Mouse (Mus musculus) CH12.LX (cell line): Measurements from ENCODE around the gene Casp9. TPM values are rescaled to one million over a fixed set of nuclear protein-coding genes. Genes with fewer than 3 reads are reported as not detected.

ENCODE experiments used
- DNase-seq: peaks from one replicate; pipeline ENCODE4 v3.0.0-alpha.2; 2013; ENCODE audit errors: extremely low read depth
- H3K27ac ChIP-seq: 2 replicates; pipeline ENCODE4 v1.5.1; 2012; ENCODE audit warnings: low read depth, mild to moderate bottlenecking, control low read depth, moderate library complexity; ENCODE audit not compliant: insufficient read depth
- H3K27me3 ChIP-seq: replicated peaks from 2 replicates; pipeline ENCODE3; 2012; ENCODE audit warnings: inconsistent platforms
- H3K36me3 ChIP-seq, 2 experiments: replicated peaks in 1 of 2; 2 replicates each; pipeline versions ENCODE3 to v1.6.1; 2012; ENCODE audit warnings: inconsistent platforms in 1 of 2, low read length in 1 of 2, mild to moderate bottlenecking in 1 of 2, mixed read lengths in 1 of 2, moderate library complexity in 1 of 2; ENCODE audit not compliant: control insufficient read depth in 1 of 2, insufficient read depth in 1 of 2
- H3K4me1 ChIP-seq, 2 experiments: 2 replicates each; pipeline ENCODE4 v1.6.1; 2012; ENCODE audit warnings: inconsistent platforms in 1 of 2, moderate library complexity in 1 of 2; ENCODE audit not compliant: insufficient read depth in 2 of 2, control insufficient read depth in 1 of 2
- H3K4me2 ChIP-seq: 2 replicates; pipeline ENCODE4 v1.6.1; 2012; ENCODE audit warnings: low read depth, mild to moderate bottlenecking, control low read depth; ENCODE audit not compliant: poor library complexity, insufficient read depth, severe bottlenecking
- H3K4me3 ChIP-seq, 3 experiments: fragments of 150-350 bp in 1 of 3; sonication (generic) in 1 of 3; replicated peaks in 1 of 3; 2 replicates each; pipeline versions ENCODE3 to v1.5.1; 2011 to 2012; ENCODE audit warnings: low read depth in 2 of 3, low read length in 2 of 3, mild to moderate bottlenecking in 2 of 3, moderate library complexity in 2 of 3, control low read depth in 1 of 3, improper control_type of control experiment in 1 of 3, inconsistent platforms in 1 of 3, mixed read lengths in 1 of 3; ENCODE audit not compliant: poor library complexity in 1 of 3
- H3K79me2 ChIP-seq: replicated peaks from 2 replicates; pipeline ENCODE4 v1.6.1; 2012; ENCODE audit warnings: mild to moderate bottlenecking, moderate library complexity; ENCODE audit not compliant: control insufficient read depth, poor library complexity, insufficient read depth, severe bottlenecking; ENCODE audit errors: extremely low read depth
- H3K9ac ChIP-seq: 2 replicates; pipeline ENCODE4 v1.6.1; 2012; ENCODE audit warnings: low read depth, mild to moderate bottlenecking, control low read depth, moderate library complexity; ENCODE audit not compliant: insufficient read depth
- H3K9me3 ChIP-seq: replicated peaks from 2 replicates; pipeline ENCODE3; 2012; ENCODE audit warnings: low read length, inconsistent platforms, mixed read lengths
- BHLHE40 ChIP-seq: IDR thresholded peaks from 2 replicates; pipeline ENCODE4 v1.6.1; 2011; ENCODE audit warnings: mild to moderate bottlenecking, low read depth, low read length, improper control_type of control experiment
- CHD1 ChIP-seq: IDR thresholded peaks from 2 replicates; pipeline ENCODE4 v1.6.1; 2012; ENCODE audit warnings: low read depth, low read length, improper control_type of control experiment, inconsistent platforms
- CTCF ChIP-seq, 2 experiments: IDR thresholded peaks in 1 of 2; conservative IDR thresholded peaks in 1 of 2; 2 replicates each; pipeline ENCODE4 v1.5.1; 2011 to 2012; ENCODE audit warnings: low read depth in 2 of 2, low read length in 2 of 2, improper control_type of control experiment in 1 of 2, inconsistent platforms in 1 of 2, mild to moderate bottlenecking in 1 of 2, moderate library complexity in 1 of 2
- ETS1 ChIP-seq: conservative IDR thresholded peaks from 2 replicates; pipeline ENCODE4 v1.6.1; 2012; ENCODE audit warnings: low read depth, mild to moderate bottlenecking, inconsistent platforms, low read length, improper control_type of control experiment, moderate library complexity
- GABPA ChIP-seq: IDR thresholded peaks from 2 replicates; pipeline ENCODE4 v1.6.1; 2012; ENCODE audit warnings: low read depth, low read length, improper control_type of control experiment, inconsistent platforms; ENCODE audit not compliant: insufficient replicate concordance
- IRF4 ChIP-seq: IDR thresholded peaks from 2 replicates; pipeline ENCODE4 v1.6.1; 2014; ENCODE audit warnings: low read depth, mild to moderate bottlenecking, inconsistent platforms, low read length, improper control_type of control experiment
- MAZ ChIP-seq: IDR thresholded peaks from 2 replicates; pipeline ENCODE4 v1.6.1; 2012; ENCODE audit warnings: low read depth, mild to moderate bottlenecking, inconsistent platforms, low read length, improper control_type of control experiment, moderate library complexity
- MEF2A ChIP-seq: IDR thresholded peaks from 2 replicates; pipeline ENCODE4 v1.6.1; 2014; ENCODE audit warnings: low read depth, mild to moderate bottlenecking, inconsistent platforms, low read length, improper control_type of control experiment, borderline replicate concordance
- MXI1 ChIP-seq: IDR thresholded peaks from 2 replicates; pipeline ENCODE4 v1.6.1; 2011; ENCODE audit warnings: mild to moderate bottlenecking, low read depth, low read length, improper control_type of control experiment
- PAX5 ChIP-seq: IDR thresholded peaks from 2 replicates; pipeline ENCODE4 v1.6.1; 2012; ENCODE audit warnings: low read length, inconsistent platforms, mixed read lengths
- RCOR1 ChIP-seq: conservative IDR thresholded peaks from 2 replicates; pipeline ENCODE4 v1.6.1; 2012; ENCODE audit warnings: low read depth, mild to moderate bottlenecking, inconsistent platforms, low read length, improper control_type of control experiment
- SIN3A ChIP-seq: IDR thresholded peaks from 2 replicates; pipeline ENCODE4 v1.6.1; 2012; ENCODE audit warnings: low read length, improper control_type of control experiment, inconsistent platforms
- TCF12 ChIP-seq: IDR thresholded peaks from 2 replicates; pipeline ENCODE4 v1.6.1; 2014; ENCODE audit warnings: low read depth, mild to moderate bottlenecking, inconsistent platforms, low read length, improper control_type of control experiment
- UBTF ChIP-seq: IDR thresholded peaks from 2 replicates; pipeline ENCODE4 v1.6.1; 2012; ENCODE audit warnings: low read depth, mild to moderate bottlenecking, inconsistent platforms, low read length, improper control_type of control experiment, moderate library complexity
- USF1 ChIP-seq: IDR thresholded peaks from 2 replicates; pipeline ENCODE4 v1.6.1; 2014; ENCODE audit warnings: low read depth, mild to moderate bottlenecking, inconsistent platforms, low read length, improper control_type of control experiment
- USF2 ChIP-seq: conservative IDR thresholded peaks from 2 replicates; pipeline ENCODE4 v1.6.1; 2011; ENCODE audit warnings: low read depth, low read length, improper control_type of control experiment
- ZKSCAN1 ChIP-seq: IDR thresholded peaks from 2 replicates; pipeline ENCODE4 v1.6.1; 2012; ENCODE audit warnings: low read depth, inconsistent platforms, low read length, improper control_type of control experiment, borderline replicate concordance
- ZMIZ1 ChIP-seq: IDR thresholded peaks from 2 replicates; pipeline ENCODE4 v1.6.1; 2012; ENCODE audit warnings: low read depth, mild to moderate bottlenecking, inconsistent platforms, low read length, improper control_type of control experiment
- ZNF384 ChIP-seq: IDR thresholded peaks from 2 replicates; pipeline ENCODE4 v1.6.1; 2012; ENCODE audit warnings: low read depth, low read length, improper control_type of control experiment, inconsistent platforms
- dilution Hi-C: fragments of 300-500 bp; cut with MboI; formaldehyde crosslinking; loops from 2 replicates; pipeline ENCODE4 v1.14.3; 2020; ENCODE audit warnings: low sequenced_read_pairs; ENCODE audit not compliant: extremely low pct_unique_long_range_greater_than_20kb, extremely low pct_ligation_motif_present
- in situ Hi-C: fragments of 300-500 bp; cut with MboI; formaldehyde crosslinking; loops from 3 replicates; pipeline ENCODE4 v1.14.3; 2019; ENCODE audit warnings: low sequenced_read_pairs, low pct_ligation_motif_present, low pct_unique_long_range_greater_than_20kb, mixed read lengths
- polyA plus RNA-seq: library from polyadenylated mRNA; unstranded; fragments of >175 nt; gene quantifications from 2 replicates; pipeline ENCODE4 v1.2.1, GENCODE M21; 2012; ENCODE audit warnings: low read depth; ENCODE audit not compliant: insufficient read length
- total RNA-seq, 2 experiments: library from RNA; depleted of rRNA; stranded (reverse); fragments of 300-350 nt in 1 of 2; fragments of >200 nt in 1 of 2; gene quantifications; 2 replicates each; pipeline ENCODE4 v1.2.3; 2012 to 2014

Gene Casp9
- total and polyA plus RNA-seq, 3 experiments: 5.2 to 15.3 (median 14.5) TPM

DNA sequence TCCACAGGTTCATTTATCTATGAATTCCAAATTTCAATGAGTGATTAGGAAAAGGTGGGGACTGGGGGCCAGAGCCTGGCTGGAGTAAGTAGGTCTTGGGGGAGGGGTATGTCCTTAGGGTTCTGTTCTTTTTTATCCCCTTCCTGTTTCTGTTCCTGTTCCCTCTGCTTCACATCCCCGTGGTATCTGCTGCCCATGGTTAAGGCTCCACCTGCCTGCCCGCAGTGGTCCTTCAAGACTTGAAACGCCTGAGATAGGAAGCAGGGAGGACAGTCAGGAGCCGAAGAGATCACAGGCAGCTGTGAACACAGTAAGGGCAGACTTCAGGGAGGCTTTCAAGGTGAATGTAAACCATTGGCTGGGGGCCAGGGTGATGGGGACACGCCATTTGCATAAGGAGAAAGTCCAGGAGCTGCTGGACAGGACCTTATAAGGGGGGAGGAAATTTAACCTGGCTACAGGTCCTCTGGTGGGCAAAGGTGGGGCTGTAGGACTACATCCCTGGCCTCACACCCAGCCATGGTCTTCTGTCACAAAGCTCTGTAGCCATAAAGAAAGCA, 41.2 kb downstream of the Casp9 start:
- Histone ChIP-seq H3K9ac (no peak overlapping the region), H3K9me3 (no peaks in the 10 kb centered on the region), H3K27me3 (no peaks in the 10 kb centered on the region), H3K36me3 (no peaks in the 10 kb centered on the region), H3K4me3 (no peak overlapping the region), H3K4me1 (peaks cover 0 to 11% of the 10 kb centered on the region in 2 experiments; a peak in 2 of 4 replicates)
- dilution Hi-C loops (no loop called here), in situ Hi-C loops (loop anchor here (10.0 kb wide), 1 partner anchor 440 kb away; the partner anchor contains the start of gene Clcnka)
- TF ChIP-seq PAX5 (no peak), UBTF (no peak), GABPA (no peak), ZMIZ1 (no peak), USF2 (no peak), BHLHE40 (no peak), TCF12 (no peak), ETS1 (no peak), USF1 (no peak)
- TF ChIP-seq, all 38 proteins: peak for 0
- Histone ChIP-seq H3K79me2 (no peaks in the 10 kb centered on the region), H3K4me2 (no peak overlapping the region), H3K27ac (no peak overlapping the region)
- no peak for DNase-seq

DNA sequence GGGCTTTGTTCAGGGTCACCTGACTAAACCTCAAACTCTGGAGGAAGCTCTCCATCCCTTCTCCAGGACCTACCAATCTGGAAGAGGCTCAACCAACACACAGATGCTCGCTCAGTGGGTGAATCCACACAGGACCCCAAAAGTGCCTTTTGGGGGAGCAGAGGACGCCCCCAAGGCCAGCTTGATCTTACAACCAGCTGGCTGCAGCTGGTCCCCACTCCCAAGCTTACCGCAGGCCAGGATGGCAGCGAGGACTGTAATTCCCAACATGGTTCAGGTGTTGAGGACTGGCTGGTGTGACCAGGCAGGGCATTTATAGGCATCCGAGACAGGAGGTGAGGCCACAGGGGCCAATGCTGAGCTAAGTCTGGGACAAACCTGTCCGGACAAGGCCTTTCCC, 52.6 kb downstream of the Casp9 start, which contains the start of gene Ctrc:
TSS of gene Ctrc (minus strand) at position 361 of the 400 bp plus-strand sequence.
- no peak within 1 kb of the TSS for H3K4me2 ChIP-seq
- DNase-seq: no peak
- no peaks in the 10 kb centered on the region for H3K36me3 ChIP-seq
- no peaks in the 10 kb centered on the region for H3K27me3 ChIP-seq
- in situ Hi-C loops: loop anchor here (5.0 to 10.0 kb wide), 2 partner anchors 39 to 231 kb away; partner anchors contain the start of gene Tmem82
- no peak within 1 kb of the TSS for H3K4me3 ChIP-seq
- H3K27ac ChIP-seq: no peak within 1 kb of the TSS
- H3K9me3 ChIP-seq: no peaks in the 10 kb centered on the region
- TF ChIP-seq RCOR1 (no peak), CHD1 (no peak), MEF2A (no peak), GABPA (no peak), MXI1 (no peak), USF2 (no peak), ZKSCAN1 (no peak), CTCF (conservative IDR thresholded peaks at IDR 0.05 in 1 of 2, IDR thresholded peaks at IDR 0.05 in 1 of 2; ENCODE audit: low read depth in 2 of 2, low read length in 2 of 2) (no peak), SIN3A (no peak), MAZ (no peak), IRF4 (no peak), PAX5 (no peak), ZNF384 (no peak)
- no peaks in the 10 kb centered on the region for H3K4me1 ChIP-seq
- dilution Hi-C loops: no loop called here
- no peak within 1 kb of the TSS for H3K9ac ChIP-seq
- H3K79me2 ChIP-seq: no peaks in the 10 kb centered on the region
